Mouse (Mus musculus) induced T-regulatory cell, adult 2 months (primary cell): ENCODE measurements around the gene Olfr361.
"Not testable (repeated sequence)": the region's sequence is repeated elsewhere in the genome, so short reads cannot be mapped to it uniquely, and the experiment has no call there.

Source experiments
- DNase-seq: peaks from one replicate; pipeline ENCODE4 v3.0.0-alpha.2; 2012; ENCODE audit warnings: low read depth

Gene Olfr361

GRCm38 (mm10) chr2:37089190-37089589, at the start of gene Olfr361:
Gene Olfr361, minus strand, starts transcription at chr2:37089290.
- not testable (repeated sequence) for DNase-seq

- DNase-seq = no peak
These were observed 28.7 kb upstream of the Olfr361 start, which contains the start of gene Olfr362 for GRCm38 (mm10) chr2:37117810-37118209. Gene Olfr362, minus strand, starts transcription at chr2:37117910.

GRCm38 (mm10) chr2:37065446-37065845, 23.6 kb downstream of the Olfr361 start, which contains the start of gene Olfr360:
Gene Olfr360, plus strand, starts transcription at chr2:37065746.
- no peak for DNase-seq
